Mouse (Mus musculus) liver, embryonic 14 days (tissue): ENCODE measurements around the gene Tmem81. TPM values are rescaled to one million over a fixed set of nuclear protein-coding genes. Genes with fewer than 3 reads are reported as not detected.

Experiments used
- polyA plus RNA-seq: library from polyadenylated mRNA; depleted of rRNA; stranded (reverse); fragments of >200 nt; gene quantifications from 2 replicates; pipeline ENCODE4 v1.2.3, GENCODE M21; 2012; rRNA removed

Tmem81 gene
- 1.4 and 1.7 TPM in 2 replicates for polyA plus RNA-seq

DNA sequence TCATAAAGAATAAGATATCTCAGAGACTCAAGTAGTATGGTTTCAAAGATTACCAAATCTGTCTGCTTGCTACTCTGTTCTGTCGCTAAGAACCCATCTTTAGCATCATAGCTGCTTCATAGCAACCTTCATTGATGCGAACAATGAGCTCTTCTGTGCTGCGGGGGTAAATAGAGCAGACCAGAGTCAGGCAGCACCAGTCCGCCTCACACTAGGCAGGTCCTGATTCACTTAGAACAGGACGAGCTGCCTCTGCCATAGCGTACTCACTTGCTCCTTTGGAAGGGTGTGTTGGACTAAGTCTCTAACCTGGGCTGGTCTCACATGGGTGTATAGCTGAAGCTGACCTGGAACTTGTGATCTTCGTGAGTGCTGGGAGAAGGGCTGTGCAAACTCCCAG lies at the start of gene Tmem81:
Gene Tmem81, plus strand, starts transcription at position 173 of the 400 bp plus-strand sequence.

GRCm38 (mm10) chr1:132476928-132477691 lies 28.9 kb upstream of the Tmem81 start, which contains the start of gene Rbbp5:
Rbbp5 (plus strand) TSS chr1:132477365.

GRCm38 (mm10) chr1:132542762-132543306 lies 36.8 kb downstream of the Tmem81 start, which contains the start of gene Cntn2:
Cntn2 (minus strand) TSS chr1:132543256.

Other genes starting within 250 kb of the Tmem81 start
- gene Klhdc8a, start 207.6 kb upstream of the Tmem81 start, polyA plus RNA-seq: 0.02 and 0.05 TPM in 2 replicates
- 1.1 and 1.3 TPM in 2 replicates for gene Nuak2, start 190.1 kb upstream of the Tmem81 start, polyA plus RNA-seq
- gene Tmcc2, start 114.9 kb upstream of the Tmem81 start, polyA plus RNA-seq: 243 and 315 TPM in 2 replicates
- 3.9 and 4.4 TPM in 2 replicates for gene Dstyk, start 88.7 kb upstream of the Tmem81 start, polyA plus RNA-seq
- 14.7 and 18.3 TPM in 2 replicates for gene Rbbp5, start 28.9 kb upstream of the Tmem81 start, polyA plus RNA-seq
- 0.02 and 0.03 TPM in 2 replicates for gene Cntn2, start 37.0 kb downstream of the Tmem81 start, polyA plus RNA-seq
- gene Nfasc, start 235.6 kb downstream of the Tmem81 start, polyA plus RNA-seq: 0.01 and 0.06 TPM in 2 replicates